Mouse (Mus musculus) testis, postnatal 10 days (tissue): ENCODE measurements at regions not wholly inside any gene's neighbourhood (a gene's known extent, or its start where the extent isn't known, plus 50 kb on each side); places are given as distances from the start of the nearest gene placed in this dataset.

Source experiments
- DNase-seq: peaks from one replicate; pipeline ENCODE4 v3.0.0; 2021; ENCODE audit warnings: low spot score

DNA sequence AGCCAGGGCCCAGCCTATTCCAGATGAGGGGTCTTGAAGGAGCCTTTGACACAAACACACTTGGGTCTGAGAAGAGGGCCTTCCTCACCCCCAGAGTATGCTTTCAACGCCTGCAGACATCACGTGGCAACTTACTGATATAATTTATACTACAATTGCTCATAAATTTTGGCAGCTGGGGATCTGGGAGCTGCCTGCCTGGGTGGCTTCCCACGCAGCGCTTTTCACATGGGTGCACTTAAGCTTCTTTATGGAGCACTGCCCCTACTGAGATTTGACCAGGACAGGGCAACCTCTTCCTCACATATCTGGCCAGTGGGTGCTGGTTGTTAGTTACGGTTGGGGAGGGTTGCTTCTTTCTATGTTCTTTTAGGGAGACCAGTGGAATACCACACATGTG is 61.6 kb downstream of the Spesp1 start:
- no peak for DNase-seq

DNA sequence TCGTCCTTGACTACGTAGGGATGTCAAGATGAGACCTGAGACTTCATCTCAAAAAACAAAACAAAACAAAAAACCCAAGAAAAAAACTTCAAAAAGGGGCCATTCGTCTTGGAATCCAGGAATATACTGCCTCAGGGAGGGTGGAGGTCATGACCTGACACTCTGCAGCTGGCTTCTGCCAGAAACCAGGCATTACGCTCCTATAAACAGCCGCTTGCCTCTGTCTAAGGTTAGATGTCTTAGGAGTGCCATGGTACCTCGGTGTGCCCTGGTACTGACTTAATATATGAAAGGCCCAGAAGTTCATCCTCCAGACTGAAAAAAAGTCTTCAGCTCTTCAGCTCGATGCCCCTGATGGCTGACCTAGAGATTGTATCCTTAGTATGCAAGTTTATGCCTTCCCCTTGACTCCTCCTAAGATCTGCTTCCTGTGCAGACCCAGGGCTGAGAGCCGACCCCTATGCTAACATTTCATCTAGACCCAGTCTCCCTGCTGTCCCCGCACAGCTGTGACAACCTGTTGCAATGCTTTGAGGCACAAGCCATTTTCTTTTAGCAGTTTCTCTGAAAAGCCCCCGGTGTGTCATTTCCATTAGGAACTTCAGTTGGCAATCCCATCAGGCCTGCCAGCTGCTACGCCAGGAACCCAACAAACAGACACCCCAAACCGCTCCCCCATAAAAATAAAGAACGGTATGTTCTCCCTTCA is 66.7 kb downstream of the Spesp1 start:
- DNase-seq, result no peak

DNA sequence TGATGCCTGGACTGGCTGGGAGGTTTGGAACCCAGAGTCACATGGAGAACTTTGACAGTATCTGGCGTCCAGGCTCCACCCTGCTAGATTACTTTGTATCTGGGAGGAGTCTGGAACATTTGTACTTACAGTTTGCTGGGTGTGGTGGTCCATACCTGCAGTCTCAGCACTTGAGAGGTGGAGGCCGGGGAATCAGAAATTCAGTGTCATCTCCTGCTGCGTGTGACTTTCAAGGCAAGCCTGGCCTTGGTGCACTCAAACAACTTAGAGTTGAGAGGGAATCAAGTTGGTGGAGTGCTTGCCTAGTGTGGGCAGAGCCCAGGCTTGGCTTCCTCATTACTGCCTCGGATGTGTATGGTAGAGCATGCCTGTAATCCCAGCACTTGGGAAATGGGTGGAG is 67.5 kb downstream of the Spesp1 start:
- DNase-seq, result no peak

DNA sequence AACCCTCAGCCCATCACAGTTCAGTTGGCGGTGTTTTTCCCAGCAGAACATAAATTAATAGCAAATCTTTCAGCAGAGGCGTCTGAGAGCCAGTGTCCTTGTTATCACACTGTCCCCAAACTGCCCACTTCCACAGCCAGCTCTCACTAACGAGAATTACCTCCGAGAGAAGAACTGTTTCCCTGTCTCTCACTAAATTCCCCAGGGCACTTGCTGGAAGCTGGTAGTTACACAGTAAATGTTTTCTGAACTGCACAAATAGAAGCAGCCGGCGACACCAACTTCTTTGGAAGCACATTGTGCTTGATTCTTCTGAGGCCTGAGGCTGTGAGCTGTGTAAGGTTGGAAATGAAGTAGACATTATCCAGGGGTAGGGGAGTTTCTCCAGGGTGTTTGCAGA is 69.4 kb downstream of the Spesp1 start:
- DNase-seq, result no peak

DNA sequence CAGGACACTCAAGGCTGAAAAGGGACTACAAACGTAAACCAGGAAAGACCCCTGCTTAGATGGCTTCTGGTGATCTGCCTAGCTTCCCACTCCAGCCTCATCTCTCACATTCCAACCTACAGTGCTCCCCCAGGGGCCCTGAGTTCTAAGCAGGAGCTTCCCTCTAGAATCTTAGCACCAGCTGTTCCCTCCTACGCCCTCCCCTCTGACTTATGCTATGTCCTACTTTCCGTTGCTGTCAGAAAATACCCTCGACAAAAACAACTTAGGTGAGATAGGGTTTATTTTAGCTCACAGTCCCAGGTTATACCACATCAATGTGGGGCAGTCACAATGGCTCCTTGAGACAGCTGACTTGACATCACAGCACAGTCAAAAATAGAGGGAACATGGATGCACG is 71.2 kb downstream of the Spesp1 start:
- DNase-seq, result peak; percentile 22

DNA sequence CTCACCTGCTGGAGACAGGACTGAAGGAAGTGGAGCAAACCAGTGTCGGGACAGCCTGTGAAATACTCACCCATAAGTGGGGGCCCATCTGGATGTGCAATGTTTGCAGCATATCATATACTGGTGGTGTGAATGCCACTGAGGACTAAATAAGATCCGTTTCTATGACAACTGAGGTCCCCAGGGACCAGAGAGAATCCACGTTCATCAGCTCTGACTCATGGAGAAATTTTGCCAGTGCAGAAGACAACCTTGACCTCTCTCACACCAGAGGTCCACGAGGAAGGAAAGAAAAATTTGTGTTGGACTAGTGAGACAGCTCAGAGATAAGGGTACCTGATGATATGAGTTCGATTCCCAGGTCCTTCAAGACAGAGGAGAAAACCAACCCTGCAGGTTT is 73.6 kb downstream of the Spesp1 start:
- no peak for DNase-seq

DNA sequence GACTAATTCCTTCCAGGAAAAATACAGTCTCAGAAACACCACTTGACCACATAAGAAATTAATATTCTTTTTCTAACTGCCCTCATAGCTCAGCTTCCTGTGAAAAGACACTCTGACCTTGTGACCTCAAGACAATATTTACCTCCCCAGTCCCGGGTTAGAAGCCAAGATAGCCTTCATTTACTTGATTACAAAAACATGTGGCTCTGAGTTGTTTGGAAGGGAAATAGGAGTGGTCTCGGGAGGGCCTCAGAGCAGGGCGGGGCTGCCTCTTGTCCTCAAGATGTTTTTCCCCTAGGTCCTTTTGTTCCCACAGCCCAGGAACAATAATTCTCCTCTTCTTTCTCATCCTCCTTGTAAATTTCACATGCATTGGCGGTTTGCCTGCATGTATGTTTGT is 76.7 kb downstream of the Spesp1 start:
- DNase-seq, result no peak

DNA sequence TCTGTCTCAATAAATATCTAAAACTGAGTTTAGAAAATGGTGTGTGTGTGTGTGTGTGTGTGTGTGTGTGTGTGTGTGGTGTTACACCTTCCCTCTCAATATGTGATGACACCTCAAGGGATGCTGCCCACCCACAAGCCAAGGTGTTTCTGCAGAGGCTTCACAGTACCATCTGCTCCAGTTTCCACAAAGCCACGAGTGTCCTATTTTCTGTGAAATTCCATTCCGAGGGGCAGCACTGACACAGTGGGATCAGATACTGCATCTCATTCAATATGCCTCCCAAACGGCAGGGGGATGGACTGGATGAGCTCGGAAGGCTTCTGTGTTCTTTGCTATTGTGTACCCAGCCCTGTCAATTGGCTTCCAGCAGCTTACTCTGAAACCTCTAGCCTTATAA is 78.5 kb downstream of the Spesp1 start:
- no peak for DNase-seq

DNA sequence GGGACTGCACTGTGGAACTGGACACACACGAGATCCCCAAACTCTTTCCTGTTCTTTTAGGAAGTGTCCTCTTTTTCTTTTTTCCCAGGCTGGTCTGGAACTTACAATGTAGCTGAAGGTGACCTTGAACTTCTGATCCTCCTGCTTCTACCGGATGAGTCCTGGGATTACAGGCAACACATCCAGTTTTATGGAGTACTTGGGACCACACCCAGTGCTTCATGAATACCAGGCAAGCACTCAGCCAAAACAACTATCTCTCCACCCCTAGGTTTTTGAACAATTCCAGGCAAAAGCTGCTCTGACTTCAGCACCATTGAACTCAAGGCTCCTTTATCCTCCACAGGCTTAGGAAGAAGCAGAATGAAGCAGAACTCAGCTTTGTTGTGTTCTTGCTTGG is 79.7 kb downstream of the Spesp1 start:
- DNase-seq, result no peak

DNA sequence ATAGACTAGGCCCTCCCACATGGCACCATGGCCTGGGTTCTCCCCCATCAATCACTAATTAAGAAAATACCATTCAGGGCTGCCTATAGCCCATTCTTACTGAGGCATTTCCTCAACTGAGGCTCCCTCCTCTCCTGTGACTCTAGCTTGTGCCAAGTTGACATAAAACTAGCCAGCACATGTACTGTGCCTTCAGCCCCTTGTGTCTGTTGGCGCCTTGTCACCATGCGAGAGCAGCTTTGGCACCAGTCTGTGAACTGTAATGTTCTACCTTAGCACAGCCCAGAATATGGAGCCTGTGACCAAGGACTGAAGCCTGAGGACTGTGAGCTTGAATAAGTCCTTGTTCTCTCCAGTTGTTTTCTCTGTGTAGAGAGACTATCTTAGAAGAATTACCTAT is 75.0 kb upstream of the Glce start:
- DNase-seq, result no peak

DNA sequence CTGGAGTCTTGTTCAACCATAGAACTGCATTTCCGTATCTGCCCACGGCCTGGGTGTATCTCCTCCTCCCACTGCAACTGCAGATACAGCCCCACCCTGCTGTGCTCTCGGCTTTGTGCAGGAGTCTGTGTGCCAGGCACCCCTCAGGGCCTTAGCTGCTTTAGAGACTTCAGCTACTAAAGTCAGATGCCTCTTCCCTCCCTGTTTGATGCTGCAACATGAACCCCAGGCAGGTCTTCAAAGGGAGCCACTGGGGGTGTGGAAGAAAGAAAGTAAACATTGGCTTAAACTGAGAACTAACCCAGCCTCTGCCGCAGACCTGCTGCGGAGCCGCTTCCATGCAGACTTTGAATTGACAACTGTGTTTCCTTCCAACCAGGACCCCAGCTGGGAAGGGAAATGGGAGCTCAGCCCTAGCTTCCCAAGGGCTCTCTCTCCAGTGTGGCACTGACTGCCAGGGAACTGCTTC is 70.0 kb upstream of the Glce start:
- DNase-seq, result no peak

DNA sequence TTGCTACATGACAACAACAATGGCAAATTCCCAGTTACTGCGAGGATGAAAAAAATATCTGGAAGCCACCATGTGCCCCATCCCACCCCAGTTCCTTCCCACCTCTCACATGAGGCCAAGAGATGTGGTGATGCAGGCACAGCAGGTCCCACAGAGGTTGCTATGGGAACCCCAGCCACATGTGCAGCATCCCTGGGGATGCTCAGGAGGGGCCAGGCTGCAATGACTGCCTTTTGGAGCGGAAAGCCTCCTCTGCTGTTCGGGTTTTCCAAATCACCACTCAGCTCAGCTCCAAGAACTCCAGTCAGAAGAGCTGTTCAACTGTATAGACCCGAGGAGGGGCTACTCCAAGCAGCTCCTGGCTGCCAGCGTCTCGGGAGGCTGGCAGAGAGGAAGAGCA is 68.0 kb upstream of the Glce start:
- DNase-seq, result no peak

DNA sequence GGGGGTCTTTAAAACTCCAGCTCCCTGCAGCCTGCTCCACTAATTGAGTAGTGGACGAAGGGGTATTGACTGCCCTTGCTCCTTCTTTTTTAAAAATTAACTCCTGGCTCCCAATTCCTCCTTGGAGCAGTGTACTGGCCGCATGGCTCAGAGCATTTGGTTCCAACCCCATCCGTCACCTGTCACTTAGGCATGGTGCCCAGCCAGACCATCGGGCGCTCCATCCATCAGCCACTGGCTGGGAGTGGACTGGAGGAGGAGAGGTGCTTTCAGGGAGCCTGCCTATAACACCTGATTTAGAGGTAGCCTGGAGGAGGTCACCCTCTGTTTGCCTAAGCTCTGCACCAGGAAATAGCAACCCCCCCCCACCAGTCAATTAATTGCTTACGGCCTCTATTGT is 66.4 kb upstream of the Glce start:
- no peak for DNase-seq

DNA sequence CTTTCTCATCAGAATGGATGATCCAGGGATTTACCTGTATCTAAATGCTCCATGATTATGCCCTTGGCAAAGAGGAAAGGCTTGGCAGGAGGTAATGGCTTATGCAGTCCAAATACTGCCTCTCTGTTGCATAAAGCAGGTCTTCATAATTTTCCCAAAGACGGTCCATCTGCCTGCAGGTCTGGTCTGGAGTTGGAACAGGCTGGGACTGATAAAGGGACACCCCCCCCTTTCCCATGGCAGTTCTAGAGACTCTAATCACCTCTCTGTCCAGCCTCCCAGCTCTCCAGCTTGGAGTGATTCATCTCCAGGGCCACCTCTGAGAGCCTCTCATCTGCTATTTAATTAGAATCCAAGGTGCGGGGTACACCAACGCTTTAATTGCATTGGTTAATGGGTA is 65.9 kb upstream of the Glce start:
- DNase-seq, result no peak

DNA sequence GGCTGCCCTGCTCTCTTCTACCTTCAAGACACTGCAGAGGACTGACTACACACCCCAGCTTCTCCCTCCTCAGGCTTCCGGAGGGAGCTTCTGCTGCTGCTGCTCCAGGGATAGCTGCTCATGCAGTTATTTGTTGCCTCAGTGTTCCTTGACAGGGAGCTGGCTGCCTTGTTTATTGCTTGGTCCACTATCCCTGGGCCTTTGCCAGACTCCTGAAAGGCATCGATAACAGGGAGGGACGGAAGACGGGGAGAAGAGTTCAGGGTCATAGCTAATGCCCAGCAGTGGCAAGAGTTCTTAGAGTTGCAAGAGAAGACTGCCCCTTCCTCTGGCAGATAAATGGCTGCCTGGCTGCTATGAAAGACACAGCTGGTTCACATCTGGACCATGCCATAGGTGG is 64.4 kb upstream of the Glce start:
- DNase-seq, result no peak

DNA sequence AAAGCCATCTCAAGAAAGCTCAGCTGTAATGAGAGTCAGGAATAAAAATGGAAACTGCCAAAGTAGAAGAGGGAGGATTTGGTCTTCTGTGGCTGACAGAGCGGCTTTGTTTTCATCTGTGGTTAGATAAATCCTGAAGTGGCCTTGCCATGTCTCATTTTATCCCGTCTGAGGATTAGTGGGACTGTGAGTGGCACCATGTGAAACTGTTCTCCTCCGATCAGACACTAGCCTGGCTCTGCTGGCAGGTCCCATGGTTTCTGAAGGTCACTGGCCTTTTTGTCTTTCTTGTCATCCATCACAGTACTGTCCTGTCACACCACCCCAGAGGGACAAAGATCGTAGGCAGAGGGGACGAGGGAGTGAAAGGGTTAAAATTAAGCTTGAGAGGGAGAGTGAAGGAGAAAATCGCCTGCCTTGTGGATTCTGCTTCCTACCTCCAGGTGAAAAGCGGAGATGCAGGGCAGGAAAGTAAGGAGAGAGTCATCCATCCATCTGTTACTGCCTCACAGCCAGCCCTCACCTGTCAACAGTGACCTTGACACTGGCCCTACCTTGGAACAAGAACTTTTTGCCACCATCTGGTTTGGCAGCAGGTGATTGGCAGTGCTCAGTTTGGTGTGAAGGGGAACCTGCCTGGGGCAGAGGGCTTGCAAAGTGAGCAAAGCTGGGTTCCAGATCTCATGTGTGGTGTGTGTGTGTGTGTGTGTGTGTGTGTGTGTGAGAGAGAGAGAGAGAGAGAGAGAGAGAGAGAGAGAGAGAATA is 63.2 kb upstream of the Glce start:
- no peak for DNase-seq

DNA sequence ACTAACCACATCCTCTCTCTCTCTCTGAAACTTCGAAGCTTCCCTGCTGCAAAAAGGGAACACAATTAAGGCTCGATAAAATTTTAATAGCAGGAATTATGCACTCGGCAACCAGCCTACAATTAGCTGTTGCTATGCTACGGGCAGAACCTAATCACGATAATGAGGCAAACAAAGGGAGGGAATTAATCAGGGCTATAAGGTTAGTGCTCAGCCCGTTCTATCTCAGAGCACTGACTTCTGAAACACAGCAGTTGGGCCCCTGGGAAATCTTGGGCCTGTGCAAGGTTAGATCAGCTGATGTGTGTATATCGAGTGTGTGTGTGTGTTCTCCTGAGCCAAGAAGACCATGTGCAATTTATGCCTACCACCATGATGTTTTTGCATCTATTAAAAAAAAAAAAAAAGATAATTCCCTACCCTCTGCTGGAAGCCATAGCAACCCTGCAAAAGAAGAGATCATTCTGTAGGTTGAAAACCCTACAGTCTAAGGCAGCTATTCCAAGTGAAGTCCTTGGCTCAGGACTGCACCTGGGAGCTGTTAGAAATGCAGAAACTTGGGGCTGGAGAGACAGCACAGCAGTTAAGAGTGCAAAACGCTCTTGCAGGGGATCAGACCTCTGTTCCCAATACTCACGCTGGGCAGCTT is 58.9 kb upstream of the Glce start:
- DNase-seq, result no peak

DNA sequence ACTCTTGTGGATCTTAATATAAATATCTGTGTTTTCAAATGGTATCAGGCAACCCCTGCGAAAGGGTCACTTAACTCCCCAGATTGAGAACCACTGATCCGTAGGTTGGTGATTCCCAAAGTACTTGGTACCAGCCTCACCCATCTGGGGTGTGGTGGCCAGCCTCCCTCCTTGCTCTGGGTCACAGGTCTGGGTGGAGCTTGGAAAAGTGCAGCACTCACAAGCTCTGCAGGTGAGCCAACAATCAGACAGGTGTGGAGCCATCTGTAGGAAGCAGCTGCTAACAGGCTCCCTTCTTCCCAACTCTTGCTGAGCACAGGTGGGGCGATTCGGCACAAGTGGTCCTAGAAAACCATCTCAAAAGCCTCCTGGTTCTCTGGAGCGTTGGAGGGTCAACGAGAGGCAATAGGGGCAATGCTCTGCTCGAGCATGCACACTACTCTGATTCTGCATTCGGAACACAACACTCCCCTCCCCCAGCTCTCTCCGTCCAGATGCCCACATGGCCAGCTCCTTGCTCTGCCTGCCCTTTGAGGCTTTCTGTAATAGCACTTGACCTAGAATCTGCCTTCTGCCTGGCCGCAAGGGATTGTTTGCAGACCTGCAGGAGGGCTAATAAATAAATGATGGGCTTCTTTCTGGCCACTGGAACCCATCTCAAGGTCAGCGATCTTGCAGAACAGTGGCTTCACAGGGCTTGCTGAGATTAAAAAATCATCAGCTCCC is 58.2 kb upstream of the Glce start:
- no peak for DNase-seq

DNA sequence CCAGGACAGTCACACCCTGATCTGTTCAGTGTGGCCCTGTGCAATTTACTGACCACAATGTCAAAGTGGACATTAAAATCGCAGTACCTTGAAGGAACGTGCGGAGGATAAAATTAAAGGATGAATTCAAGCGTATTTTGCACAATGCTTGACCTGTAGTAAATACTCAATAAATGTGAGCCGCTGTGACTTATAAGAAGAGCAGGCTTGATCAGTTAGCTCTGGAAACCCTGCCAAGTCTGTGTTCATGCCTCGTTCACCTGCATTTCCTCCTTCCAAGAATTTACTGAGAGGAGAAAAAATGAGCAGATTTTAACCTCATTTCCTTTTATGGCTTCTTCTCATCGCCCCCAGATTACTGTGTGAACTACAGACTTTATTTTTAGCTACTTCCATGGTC is 52.2 kb upstream of the Glce start:
- no peak for DNase-seq
